Comparison of ENCODE assay signal across 9 mouse cellular contexts in the genomic region with DNA sequence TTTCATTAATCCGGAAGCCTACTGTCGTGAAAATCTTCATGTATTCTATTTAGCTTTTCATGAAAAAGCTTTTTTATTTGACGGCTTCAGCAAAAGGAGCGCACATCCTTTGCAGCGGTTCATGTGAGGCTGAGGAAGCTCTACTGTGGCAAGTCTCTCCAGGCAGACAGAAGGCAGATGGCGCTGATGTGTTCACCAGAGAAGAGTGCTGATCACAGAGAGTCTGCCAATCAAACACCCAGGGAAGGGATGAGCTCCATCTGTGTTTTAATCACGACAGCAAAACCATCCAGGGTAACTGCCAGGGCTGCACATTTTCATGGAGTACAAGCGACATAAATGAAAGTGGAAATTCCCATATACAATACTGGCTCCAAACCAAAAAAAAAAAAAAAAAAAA.
DNase-seq lines count a peak whose midpoint lies in the region; TF ChIP-seq lines count a peak whose summit lies in the region.
"Had no signal": no experiment of that assay in that cellular context is flagged by ENCODE, and none has a peak within 500 bp of the region (broad histone marks: within the 10 kb centered on the region; RNA-seq: fewer than 3 reads in every experiment).

No protein-coding gene starts in this region.

- no peak overlapping the region for H3K27ac ChIP-seq in ES-Bruce4 (ENCODE audit: insufficient read depth, low read length)
- H3K27ac ChIP-seq: limb, embryonic 10.5 days had no signal

- no peak for TF ChIP-seq EP300 in ES-Bruce4 (IDR thresholded peaks at IDR 0.05; ENCODE audit: insufficient read depth, low read depth, low read length)

- no peak overlapping the region for H3K9ac ChIP-seq in ES-Bruce4 (ENCODE audit: low read depth, poor library complexity, severe bottlenecking)

- intact Hi-C loops in left cerebral cortex, postnatal 14 days (cut with DNase I): no loop called here

- no peaks in the 10 kb centered on the region for H3K9me3 ChIP-seq in ES-Bruce4 (replicated peaks; ENCODE audit: control insufficient read depth, insufficient read depth, low read length, poor library complexity, severe bottlenecking)
- H3K9me3 ChIP-seq: limb, embryonic 10.5 days had no signal

- TF ChIP-seq CTCF in ES-Bruce4 (IDR thresholded peaks at IDR 0.05; ENCODE audit: low read depth, low read length): peak; percentile 25

- TF ChIP-seq POLR2A in ES-Bruce4 (IDR thresholded peaks at IDR 0.05; ENCODE audit: insufficient read depth, low read length): no peak

- no peaks in the 10 kb centered on the region for H3K4me1 ChIP-seq in ES-Bruce4 (ENCODE audit: control insufficient read depth, insufficient read depth, low read length)
- H3K4me1 ChIP-seq: limb, embryonic 10.5 days had no signal

- DNase-seq in cerebellum, adult 18-20 months: peak; percentile 10 to 25
- no peak for DNase-seq in cerebellum, adult 9-11 months
- peak; percentile 49 to 81 for DNase-seq in frontal cortex, postnatal 36 days (ENCODE audit: low spot score in 2 of 2)
- peak; percentile 74 to 89 for DNase-seq in left cerebral cortex, postnatal 14 days (ENCODE audit: low spot score in 2 of 2)
- no peak for DNase-seq in adrenal gland, postnatal 14 days
- no peak for DNase-seq in lung, postnatal 14 days
- DNase-seq in gastrocnemius, adult 18-20 months (ENCODE audit: low spot score): no peak

- H3K4me3 ChIP-seq in ES-Bruce4 (ENCODE audit: low read depth, low read length): no peak overlapping the region
- H3K4me3 ChIP-seq: limb, embryonic 10.5 days had no signal

- H3K36me3 ChIP-seq in ES-Bruce4 (ENCODE audit: control insufficient read depth, insufficient read depth, low read length, poor library complexity, severe bottlenecking): no peaks in the 10 kb centered on the region
- H3K36me3 ChIP-seq: limb, embryonic 10.5 days had no signal

- H3K27me3 ChIP-seq in ES-Bruce4 (ENCODE audit: control insufficient read depth, insufficient read depth, low read length, poor library complexity, severe bottlenecking): no peaks in the 10 kb centered on the region

Comparison
In these comparisons a context has a peak if more than half of its experiments do, and no peak if none do; other contexts are left out.
1. DNase-seq: peak in cerebellum, adult 18-20 months (2 of 2), frontal cortex, postnatal 36 days (2 of 2) and left cerebral cortex, postnatal 14 days (2 of 2); none in cerebellum, adult 9-11 months (single experiment), adrenal gland, postnatal 14 days (single experiment), lung, postnatal 14 days (single experiment) and gastrocnemius, adult 18-20 months (single experiment).